Mouse (Mus musculus): ENCODE measurements around the gene Ahnak2. TPM values are rescaled to one million over a fixed set of nuclear protein-coding genes. Genes with fewer than 3 reads are reported as not detected.

Ahnak2 gene
- polyA plus RNA-seq, 1 experiment from 2014 or later, result 1.2 TPM

DNA sequence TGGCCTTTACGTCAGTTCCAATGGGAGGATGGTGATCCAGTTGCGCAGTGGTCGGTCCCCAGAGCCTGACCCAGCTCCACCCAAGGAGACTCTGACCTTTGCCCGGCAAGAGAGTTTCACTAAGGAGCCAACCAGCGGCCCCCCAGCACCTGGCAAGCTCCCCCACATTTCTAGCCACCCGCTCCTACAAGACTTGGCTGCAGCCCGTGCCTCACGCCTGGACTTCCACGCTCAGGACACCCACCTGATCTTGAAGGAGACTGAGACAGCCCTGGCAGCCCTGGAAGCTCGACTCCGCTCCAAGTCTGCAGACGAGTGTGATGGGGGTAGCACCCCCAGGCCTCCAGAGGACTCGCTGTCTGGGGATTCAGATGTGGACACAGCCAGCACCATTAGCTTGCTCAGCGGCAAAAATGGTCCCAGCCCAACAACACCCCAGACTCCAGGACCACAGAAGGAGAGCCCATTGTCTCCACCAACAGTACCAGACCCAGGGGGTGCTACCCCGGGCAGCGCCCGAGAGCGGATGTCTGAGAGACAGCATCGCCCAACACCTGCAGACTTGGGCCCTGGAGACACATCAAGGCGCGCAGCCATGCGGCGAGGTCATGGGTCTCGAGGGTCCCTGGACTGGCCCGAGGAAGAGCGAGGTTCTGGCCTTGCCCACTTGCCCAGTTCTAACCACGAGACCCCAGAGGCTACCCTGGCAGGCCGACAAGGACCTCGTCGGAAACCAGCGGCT, 64.0 kb downstream of the Ahnak2 start:
- Histone ChIP-seq H3K27ac (no peak overlapping the region), H3K9me3 (no peaks in the 10 kb centered on the region), H3K4me2 (no peak overlapping the region), H3K9ac (no peak overlapping the region), H3K4me1 (peaks cover 11% of the 10 kb centered on the region), H3K36me3 (peaks cover 94% of the 10 kb centered on the region), H3K4me3 (no peak overlapping the region), H3K27me3 (no peaks in the 10 kb centered on the region)
- 87% methylated on average over 31 of the region's 31 CpGs for WGBS
- ATAC-seq (ENCODE audit: insufficient number of reproducible peaks, insufficient read depth, low FRiP score, low TSS enrichment, low read depth), result no peak

DNA sequence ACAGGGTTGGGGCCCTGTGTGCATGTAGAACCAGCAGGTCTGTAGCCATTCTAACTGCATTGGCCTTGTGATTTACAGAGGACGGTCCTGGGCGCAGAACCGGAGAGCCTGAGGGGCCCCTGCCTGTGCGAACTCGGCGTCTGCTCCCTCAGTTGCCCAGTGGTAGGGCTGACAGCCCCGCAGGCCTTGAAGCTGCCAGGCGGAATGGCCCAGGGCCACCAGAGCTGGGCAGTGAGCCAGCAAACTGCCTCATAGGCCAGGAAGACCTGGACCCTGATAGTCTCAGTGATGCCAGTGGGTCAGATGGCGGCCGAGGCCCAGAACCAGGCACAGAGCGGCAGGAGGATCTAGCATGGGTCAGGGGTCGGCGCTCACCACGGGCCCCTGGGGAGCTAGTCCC, 64.7 kb downstream of the Ahnak2 start:
- Histone ChIP-seq H3K9ac (0 out of 2 replicates have a peak overlapping the region, but pooled peaks have one; percentile 21), H3K4me3 (no peak overlapping the region), H3K4me1 (peaks cover 4% of the 10 kb centered on the region), H3K4me2 (no peak overlapping the region), H3K36me3 (peaks cover 98% of the 10 kb centered on the region), H3K27me3 (no peaks in the 10 kb centered on the region), H3K9me3 (no peaks in the 10 kb centered on the region), H3K27ac (no peak overlapping the region)
- WGBS, result 90% methylated on average over 14 of the region's 14 CpGs
- no peak for ATAC-seq (ENCODE audit: insufficient number of reproducible peaks, insufficient read depth, low FRiP score, low TSS enrichment, low read depth)

DNA sequence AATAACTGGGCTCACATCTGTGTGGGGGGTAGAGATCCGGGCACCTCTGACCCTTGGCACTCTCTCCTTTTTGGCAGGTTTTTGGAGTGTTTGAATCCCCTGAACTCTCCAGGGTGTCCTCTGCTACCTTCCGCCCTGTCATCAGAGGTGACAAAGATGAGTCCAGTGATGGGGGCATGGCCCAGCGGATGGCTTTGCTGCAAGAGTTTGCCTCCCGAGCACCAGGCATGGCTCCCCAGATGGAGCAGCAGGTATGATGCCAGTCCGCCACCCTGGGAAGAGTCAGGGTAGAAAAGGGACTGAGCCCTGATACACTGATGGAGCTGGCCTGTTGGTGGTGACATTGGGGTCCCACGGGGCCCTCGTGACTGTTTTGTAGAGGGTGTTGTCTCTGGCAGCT, 65.4 kb downstream of the Ahnak2 start:
- Histone ChIP-seq H3K36me3 (peaks cover 99% of the 10 kb centered on the region), H3K4me3 (no peak overlapping the region), H3K27me3 (no peaks in the 10 kb centered on the region), H3K27ac (no peak overlapping the region), H3K4me1 (no peaks in the 10 kb centered on the region), H3K9me3 (no peaks in the 10 kb centered on the region), H3K4me2 (no peak overlapping the region), H3K9ac (no peak overlapping the region)
- WGBS, result 91% methylated on average over 7 of the region's 7 CpGs
- no peak for ATAC-seq (ENCODE audit: insufficient number of reproducible peaks, insufficient read depth, low FRiP score, low TSS enrichment, low read depth)

DNA sequence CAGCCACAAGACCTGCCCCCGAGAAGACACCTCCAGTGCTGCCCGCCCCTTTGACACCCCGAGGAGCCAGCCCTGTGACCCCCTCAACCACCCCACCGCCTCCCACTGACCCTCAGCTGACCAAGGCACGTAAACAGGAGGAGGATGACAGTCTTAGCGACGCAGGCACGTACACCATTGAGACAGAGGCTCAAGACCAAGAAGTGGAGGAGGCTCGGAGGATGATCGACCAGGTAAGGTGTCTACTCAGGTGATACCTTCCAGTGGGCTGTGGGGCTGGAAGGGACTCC, 65.9 kb downstream of the Ahnak2 start:
- H3K9me3 ChIP-seq, result no peaks in the 10 kb centered on the region
- H3K9ac ChIP-seq, result no peak overlapping the region
- no peak overlapping the region for H3K4me3 ChIP-seq
- WGBS, result 92% methylated on average over 10 of the region's 10 CpGs
- peaks cover 100% of the 10 kb centered on the region for H3K36me3 ChIP-seq
- no peaks in the 10 kb centered on the region for H3K4me1 ChIP-seq
- H3K27ac ChIP-seq, result no peak overlapping the region
- no peaks in the 10 kb centered on the region for H3K27me3 ChIP-seq
- H3K4me2 ChIP-seq, result no peak overlapping the region
- no peak for ATAC-seq (ENCODE audit: insufficient number of reproducible peaks, insufficient read depth, low FRiP score, low TSS enrichment, low read depth)

DNA sequence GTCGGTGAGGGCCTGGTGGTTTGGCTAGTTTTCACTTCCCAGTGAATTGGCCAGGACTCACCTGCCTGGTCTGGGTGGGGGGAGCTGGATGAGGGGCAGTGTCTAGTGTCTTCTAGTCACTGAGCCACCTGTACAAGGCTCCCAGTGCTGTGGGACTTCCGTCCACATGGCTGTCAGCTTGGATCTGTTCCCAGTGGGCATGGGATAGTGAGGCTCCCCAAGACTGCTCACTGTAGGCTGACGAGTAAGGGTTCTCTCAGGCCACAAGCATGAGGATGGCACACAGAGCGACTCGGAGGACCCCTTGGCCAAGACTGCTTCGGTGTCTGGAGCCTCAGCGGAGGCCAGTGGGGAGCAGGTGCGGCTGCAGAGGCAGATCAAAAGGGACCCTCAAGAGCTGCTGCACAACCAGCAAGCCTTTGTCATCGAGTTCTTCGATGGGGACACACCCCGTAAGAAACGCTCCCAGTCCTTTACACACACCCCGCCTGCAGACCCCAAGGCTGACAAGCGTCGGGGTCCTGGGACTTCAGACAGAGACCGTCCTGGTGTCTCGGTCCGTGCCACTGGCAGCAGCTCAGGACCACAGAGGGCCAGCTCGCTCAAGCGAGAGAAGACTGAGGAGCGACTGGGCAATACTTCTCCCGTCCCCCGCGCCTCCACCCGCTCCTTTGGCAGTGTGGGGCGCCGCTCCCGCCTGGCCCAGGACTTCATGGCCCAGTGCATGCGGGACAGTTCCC, 66.4 kb downstream of the Ahnak2 start:
- Histone ChIP-seq H3K9ac (no peak overlapping the region), H3K27me3 (no peaks in the 10 kb centered on the region), H3K4me2 (no peak overlapping the region), H3K36me3 (peaks cover 100% of the 10 kb centered on the region), H3K4me3 (no peak overlapping the region), H3K4me1 (no peaks in the 10 kb centered on the region), H3K9me3 (no peaks in the 10 kb centered on the region), H3K27ac (no peak overlapping the region)
- no peak for ATAC-seq (ENCODE audit: insufficient number of reproducible peaks, insufficient read depth, low FRiP score, low TSS enrichment, low read depth)
- WGBS, result 92% methylated on average over 29 of the region's 29 CpGs

DNA sequence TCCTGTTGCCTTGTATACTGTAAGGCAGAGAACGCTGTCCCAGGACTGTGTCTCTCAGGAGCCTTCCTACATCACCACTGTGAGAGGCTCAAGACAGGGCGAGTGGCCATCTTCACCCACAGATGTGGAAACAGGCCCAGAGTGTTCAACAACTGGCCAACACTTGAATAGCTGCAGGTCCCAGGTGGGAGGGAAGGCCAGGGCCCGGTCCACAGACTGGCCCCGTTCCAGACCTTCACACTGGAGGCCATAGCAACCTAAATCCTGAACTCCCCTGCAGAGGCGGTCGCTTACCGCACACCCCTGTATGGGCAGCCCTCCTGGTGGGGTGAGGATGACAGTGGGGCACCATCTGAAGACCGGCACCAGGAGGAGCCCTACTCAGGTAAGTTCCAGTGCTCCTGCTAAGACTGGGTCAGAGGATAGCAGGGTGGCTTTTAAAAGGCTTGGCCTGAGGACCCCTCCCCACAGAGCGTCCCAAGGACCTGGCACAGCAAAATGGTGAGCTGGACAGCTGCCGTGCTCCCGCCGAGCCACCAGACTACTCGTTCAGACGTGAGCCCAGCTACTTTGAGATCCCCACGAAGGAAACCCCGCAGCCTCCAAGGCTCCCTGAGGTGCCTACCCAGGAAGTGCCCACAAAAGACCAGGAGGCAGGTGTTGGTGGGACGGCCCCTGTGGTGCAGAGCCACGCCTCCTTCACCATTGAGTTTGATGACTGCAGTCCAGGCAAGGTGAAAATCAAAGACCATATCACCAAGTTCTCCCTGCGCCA, 67.4 kb downstream of the Ahnak2 start:
- H3K4me3 ChIP-seq, result no peak overlapping the region
- H3K9ac ChIP-seq, result no peak overlapping the region
- peaks cover 100% of the 10 kb centered on the region for H3K36me3 ChIP-seq
- no peak overlapping the region for H3K27ac ChIP-seq
- 88% methylated on average over 19 of the region's 19 CpGs for WGBS
- ATAC-seq (ENCODE audit: insufficient number of reproducible peaks, insufficient read depth, low FRiP score, low TSS enrichment, low read depth), result no peak
- H3K4me1 ChIP-seq, result no peaks in the 10 kb centered on the region
- no peak overlapping the region for H3K4me2 ChIP-seq
- H3K27me3 ChIP-seq, result no peaks in the 10 kb centered on the region
- no peaks in the 10 kb centered on the region for H3K9me3 ChIP-seq

DNA sequence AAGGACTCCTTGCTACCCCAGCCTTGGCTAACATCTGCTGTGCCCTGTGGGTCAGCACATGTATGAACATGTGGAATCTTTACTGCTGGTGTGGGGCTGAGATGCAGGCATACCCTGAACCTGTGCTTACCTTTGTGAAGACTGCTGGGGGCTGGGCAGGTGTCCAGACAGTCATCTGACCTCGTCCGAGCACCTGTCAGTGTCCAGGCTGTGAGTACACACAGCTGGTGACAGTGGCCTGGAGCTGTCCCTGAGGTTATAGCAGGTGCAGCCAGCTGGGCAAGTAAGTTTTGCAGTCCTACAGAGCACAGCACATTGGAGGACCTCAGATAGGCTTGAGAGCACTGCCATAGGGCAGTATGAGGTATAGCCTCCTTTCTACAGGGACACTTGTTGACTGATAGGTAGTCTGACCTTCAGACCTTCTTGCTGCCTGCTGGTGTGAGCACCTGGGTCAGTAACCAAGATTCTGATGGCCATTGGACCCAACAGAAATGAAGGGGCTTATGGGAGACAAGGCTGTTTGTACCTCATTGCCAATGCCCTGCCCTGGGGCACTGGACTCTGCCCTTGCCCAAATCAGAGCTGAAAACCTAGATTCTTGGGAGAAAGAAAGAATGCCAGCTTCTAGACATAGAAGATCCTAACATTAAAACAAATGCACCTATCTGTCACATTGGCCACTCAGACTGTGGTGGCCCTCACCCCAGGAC, 68.2 kb downstream of the Ahnak2 start:
- 69% methylated on average over 2 of the region's 2 CpGs for WGBS
- H3K4me3 ChIP-seq, result no peak overlapping the region
- no peaks in the 10 kb centered on the region for H3K27me3 ChIP-seq
- no peak overlapping the region for H3K27ac ChIP-seq
- no peak for ATAC-seq (ENCODE audit: insufficient number of reproducible peaks, insufficient read depth, low FRiP score, low TSS enrichment, low read depth)
- no peaks in the 10 kb centered on the region for H3K4me1 ChIP-seq
- no peaks in the 10 kb centered on the region for H3K9me3 ChIP-seq
- H3K36me3 ChIP-seq, result peaks cover 98% of the 10 kb centered on the region
- H3K4me2 ChIP-seq, result no peak overlapping the region
- H3K9ac ChIP-seq, result no peak overlapping the region

DNA sequence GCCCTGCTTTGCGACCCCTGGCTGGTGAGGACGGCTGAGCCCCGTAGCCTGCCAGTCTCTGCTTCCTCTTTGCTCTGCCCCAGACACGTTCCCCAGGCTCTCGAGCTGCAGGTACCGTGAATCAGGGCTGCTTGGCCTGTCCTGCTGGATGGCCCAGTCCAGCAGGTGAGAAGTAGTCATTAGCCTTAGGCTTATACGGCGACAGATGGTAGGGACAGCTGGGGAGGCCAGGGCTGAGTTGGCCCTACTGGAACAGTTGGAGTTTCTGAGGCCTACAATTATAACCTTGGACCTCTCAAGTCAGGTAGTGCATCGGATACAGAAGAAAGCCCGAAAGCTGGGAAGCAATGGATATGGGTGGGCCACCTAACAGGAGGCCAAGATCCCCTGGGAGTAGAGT, 69.9 kb downstream of the Ahnak2 start:
- no peak for ATAC-seq (ENCODE audit: insufficient number of reproducible peaks, insufficient read depth, low FRiP score, low TSS enrichment, low read depth)
- Histone ChIP-seq H3K27ac (no peak overlapping the region), H3K27me3 (no peaks in the 10 kb centered on the region), H3K4me2 (no peak overlapping the region), H3K9me3 (no peaks in the 10 kb centered on the region), H3K9ac (no peak overlapping the region), H3K36me3 (peaks cover 86% of the 10 kb centered on the region), H3K4me3 (no peak overlapping the region), H3K4me1 (no peaks in the 10 kb centered on the region)
- WGBS, result 83% methylated on average over 10 of the region's 10 CpGs

DNA sequence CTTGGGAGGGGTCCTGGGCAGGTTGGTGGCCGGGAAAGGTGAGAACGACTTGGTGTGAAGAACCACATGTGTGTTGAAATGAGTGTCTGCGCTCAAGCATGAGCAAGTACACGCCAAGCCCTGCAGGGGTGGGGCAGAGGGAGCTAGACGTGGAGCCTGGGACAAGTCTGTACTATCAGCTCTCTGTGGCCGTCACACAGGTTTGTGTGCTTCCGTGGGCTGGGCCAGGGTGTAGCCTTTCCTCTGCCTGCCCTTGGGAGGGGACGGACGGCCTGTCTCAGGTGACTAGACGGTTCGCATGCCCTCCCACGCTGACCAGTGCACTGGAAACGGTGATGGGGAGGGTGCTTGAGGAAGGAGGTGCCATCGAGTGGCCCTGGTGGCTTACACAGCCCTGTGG, 71.6 kb downstream of the Ahnak2 start:
- H3K9me3 ChIP-seq, result no peaks in the 10 kb centered on the region
- H3K4me2 ChIP-seq, result no peak overlapping the region
- no peak for ATAC-seq (ENCODE audit: insufficient number of reproducible peaks, insufficient read depth, low FRiP score, low TSS enrichment, low read depth)
- peaks cover 81% of the 10 kb centered on the region for H3K36me3 ChIP-seq
- WGBS, result 80% methylated on average over 14 of the region's 14 CpGs
- no peak overlapping the region for H3K9ac ChIP-seq
- H3K27ac ChIP-seq, result no peak overlapping the region
- H3K4me1 ChIP-seq, result no peaks in the 10 kb centered on the region
- H3K4me3 ChIP-seq, result no peak overlapping the region
- H3K27me3 ChIP-seq, result no peaks in the 10 kb centered on the region

DNA sequence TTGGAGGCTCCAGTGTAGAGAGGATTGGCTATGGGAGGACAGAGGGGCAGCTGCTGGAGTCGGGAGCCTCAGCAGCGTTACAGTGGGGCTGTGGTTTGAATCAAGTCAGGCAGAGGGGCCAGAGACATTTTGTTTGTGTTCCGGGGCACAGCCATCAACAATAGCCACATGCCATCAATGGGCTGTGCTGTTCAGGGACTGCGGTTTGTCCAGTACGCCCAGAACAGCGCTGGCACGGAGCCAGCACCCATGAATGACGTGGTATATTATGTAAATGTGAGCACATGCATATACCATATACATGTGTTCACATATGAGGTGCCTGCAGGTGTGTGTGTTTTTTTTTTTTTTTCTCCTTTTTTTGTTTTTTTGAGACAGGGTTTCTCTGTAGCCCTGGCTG, 74.7 kb downstream of the Ahnak2 start:
- Histone ChIP-seq H3K4me1 (peaks cover 19% of the 10 kb centered on the region), H3K4me3 (no peak overlapping the region), H3K36me3 (peaks cover 58% of the 10 kb centered on the region), H3K9me3 (no peaks in the 10 kb centered on the region), H3K4me2 (no peak overlapping the region), H3K27ac (no peak overlapping the region), H3K27me3 (no peaks in the 10 kb centered on the region), H3K9ac (no peak overlapping the region)
- no peak for ATAC-seq (ENCODE audit: insufficient number of reproducible peaks, insufficient read depth, low FRiP score, low TSS enrichment, low read depth)
- WGBS, result 79% methylated on average over 8 of the region's 8 CpGs

DNA sequence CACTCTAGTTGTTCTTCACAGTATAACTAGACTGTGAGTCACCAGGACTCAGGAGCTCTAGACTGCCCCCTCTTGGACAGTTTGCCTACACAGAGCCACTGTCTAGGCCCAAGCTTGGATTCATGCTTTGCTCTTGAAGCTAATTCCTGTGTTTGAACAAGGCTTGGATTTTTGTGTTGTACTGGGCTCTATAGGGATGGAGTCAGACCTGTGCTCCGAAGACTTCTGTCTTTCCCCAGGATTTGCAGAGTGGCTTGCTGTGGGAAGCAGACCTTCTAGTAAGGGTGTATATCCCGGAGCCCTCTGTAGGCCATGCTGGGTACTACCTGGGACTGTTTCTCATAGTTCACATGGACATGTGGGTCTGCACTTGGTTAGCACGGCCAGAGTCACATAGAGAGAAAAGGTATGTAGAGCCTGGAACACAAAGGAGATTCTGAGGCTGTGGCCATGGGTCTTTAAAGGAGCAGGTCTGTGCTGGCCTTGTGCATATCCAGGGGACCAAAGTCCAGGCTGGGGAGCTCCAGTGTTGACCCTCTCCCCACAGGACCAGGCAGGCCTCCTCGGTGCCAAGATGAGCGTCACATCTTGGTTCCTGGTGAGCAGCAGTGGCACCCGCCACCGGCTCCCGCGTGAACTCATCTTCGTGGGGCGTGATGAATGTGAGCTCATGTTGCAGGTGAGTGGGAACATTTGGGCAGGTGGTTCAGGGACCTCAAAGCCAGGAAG, 78.2 kb downstream of the Ahnak2 start:
- Histone ChIP-seq H3K27ac (no peak overlapping the region), H3K27me3 (peaks cover 19% of the 10 kb centered on the region), H3K4me2 (0 out of 2 replicates have a peak overlapping the region, but pooled peaks have one; percentile 89), H3K4me1 (peaks cover 37% of the 10 kb centered on the region), H3K9me3 (no peaks in the 10 kb centered on the region), H3K9ac (no peak overlapping the region), H3K36me3 (peaks cover 24% of the 10 kb centered on the region), H3K4me3 (peak overlapping the region; percentile 92; the same call in 1 of the 2 replicates)
- no peak for ATAC-seq (ENCODE audit: insufficient number of reproducible peaks, insufficient read depth, low FRiP score, low TSS enrichment, low read depth)
- WGBS, result 72% methylated on average over 11 of the region's 11 CpGs

Measured in embryonic facial prominence, embryonic 13.5 days (tissue).